8 mouse cellular contexts compared by ENCODE assay signal in genomic region chr2:119594113-119594981, GRCm38 (mm10). TPM values are rescaled to one million over a fixed set of nuclear protein-coding genes. Genes with fewer than 3 reads are reported as not detected.
DNase-seq lines count a peak whose midpoint lies in the region; ATAC-seq lines count a peak whose summit lies in the region.

No protein-coding gene starts in this region.

- peak overlapping the region; percentile 99 for H3K27ac ChIP-seq in brown adipose tissue, adult 24 weeks (replicated peaks; ENCODE audit: low read depth, low read length)
- H3K27ac ChIP-seq in heart, embryonic 13.5 days (replicated peaks) = peak overlapping the region; percentile 98
- peak overlapping the region; percentile 94 for H3K27ac ChIP-seq in liver, embryonic 12.5 days
- peak overlapping the region; percentile 92 for H3K27ac ChIP-seq in stomach, embryonic 15.5 days

- peak; percentile 97 for DNase-seq in CD4-positive, CD25-positive, alpha-beta regulatory T cell, adult 2 months (ENCODE audit: low read depth, low spot score)
- DNase-seq in fat pad, adult 2 months (ENCODE audit: extremely low read depth, low read depth, low spot score) = peak; percentile 65
- peak; percentile 99 for DNase-seq in kidney, postnatal 10 days
- peak; percentile 94 for DNase-seq in natural killer cell, adult 2 months (ENCODE audit: low spot score in 2 of 2)

- peak overlapping the region; percentile 80 for H3K4me2 ChIP-seq in heart, embryonic 13.5 days
- peak overlapping the region; percentile 74 for H3K4me2 ChIP-seq in liver, embryonic 12.5 days
- peak overlapping the region; percentile 60 for H3K4me2 ChIP-seq in stomach, embryonic 15.5 days

- peaks cover 39% of the 10 kb centered on the region for H3K36me3 ChIP-seq in heart, embryonic 13.5 days
- H3K36me3 ChIP-seq in liver, embryonic 12.5 days = peaks cover 39% of the 10 kb centered on the region
- H3K36me3 ChIP-seq in stomach, embryonic 15.5 days = peaks cover 18% of the 10 kb centered on the region

- H3K4me3 ChIP-seq in brown adipose tissue, adult 24 weeks (ENCODE audit: insufficient read depth, low read depth, low read length) = peak overlapping the region; percentile 97
- H3K4me3 ChIP-seq in heart, embryonic 13.5 days = peak overlapping the region; percentile 81
- peak overlapping the region; percentile 87 for H3K4me3 ChIP-seq in liver, embryonic 12.5 days
- H3K4me3 ChIP-seq in stomach, embryonic 15.5 days (replicated peaks) = peak overlapping the region; percentile 89

- H3K27me3 ChIP-seq in heart, embryonic 13.5 days (replicated peaks) = no peaks in the 10 kb centered on the region
- no peaks in the 10 kb centered on the region for H3K27me3 ChIP-seq in liver, embryonic 12.5 days (replicated peaks)
- no peaks in the 10 kb centered on the region for H3K27me3 ChIP-seq in stomach, embryonic 15.5 days (replicated peaks)

- peak; percentile 97 for ATAC-seq in heart, embryonic 13.5 days (ENCODE audit: extremely low read depth, insufficient number of reproducible peaks, low FRiP score, low TSS enrichment)
- peak; percentile 95 for ATAC-seq in liver, embryonic 12.5 days
- peak; percentile 96 for ATAC-seq in stomach, embryonic 15.5 days (ENCODE audit: insufficient read depth, low FRiP score, low read depth)

- no peaks in the 10 kb centered on the region for H3K9me3 ChIP-seq in heart, embryonic 13.5 days
- no peaks in the 10 kb centered on the region for H3K9me3 ChIP-seq in liver, embryonic 12.5 days (replicated peaks)
- H3K9me3 ChIP-seq in stomach, embryonic 15.5 days = no peaks in the 10 kb centered on the region

- under 1% methylated on average over 61 of the region's 61 CpGs for WGBS in heart, embryonic 13.5 days
- WGBS in liver, embryonic 12.5 days (ENCODE audit: insufficient replicate concordance) = under 1% methylated on average over 60 of the region's 61 CpGs
- under 1% methylated on average over 61 of the region's 61 CpGs for WGBS in stomach, embryonic 15.5 days

- H3K4me1 ChIP-seq in brown adipose tissue, adult 24 weeks (ENCODE audit: control insufficient read depth, insufficient read depth, insufficient read length, low read length) = peaks cover 4% of the 10 kb centered on the region
- H3K4me1 ChIP-seq in heart, embryonic 13.5 days = peaks cover 41% of the 10 kb centered on the region
- H3K4me1 ChIP-seq in liver, embryonic 12.5 days = peaks cover 35% of the 10 kb centered on the region
- peaks cover 5% of the 10 kb centered on the region; the same call in 1 of the 2 replicates for H3K4me1 ChIP-seq in stomach, embryonic 15.5 days

- peak overlapping the region; percentile 97 for H3K9ac ChIP-seq in heart, embryonic 13.5 days
- peak overlapping the region; percentile 95 for H3K9ac ChIP-seq in liver, embryonic 12.5 days
- H3K9ac ChIP-seq in stomach, embryonic 15.5 days = peak overlapping the region; percentile 84

RNA-seq across cellular contexts. Expression of gene Nusap1, which starts 23.8 kb away (rescaled TPM):
- polyA plus RNA-seq in brown adipose tissue, adult 24 weeks (2012; ENCODE audit: insufficient read depth, insufficient read length, missing spikeins) = 0.52 and 1.4 TPM in 2 replicates
- polyA plus RNA-seq in heart, embryonic 13.5 days (2015; fragmentation: Nextera tagmentation; extraction: Ambion mirVana) = 43.6 and 46.0 TPM in 2 replicates
- polyA plus RNA-seq in liver, embryonic 12.5 days (2016; fragmentation: Nextera tagmentation; extraction: Ambion mirVana) = 90.2 and 91.3 TPM in 2 replicates
- 68.5 and 69.7 TPM in 2 replicates for polyA plus RNA-seq in stomach, embryonic 15.5 days (2015; fragmentation: Nextera tagmentation; extraction: Ambion mirVana)

RNA-seq across cellular contexts. Expression of gene Oip5, which starts 23.9 kb away (rescaled TPM):
- 0.59 TPM in 1 of 2 replicates, not detected in the other for polyA plus RNA-seq in brown adipose tissue, adult 24 weeks (2012; ENCODE audit: insufficient read depth, insufficient read length, missing spikeins)
- polyA plus RNA-seq in heart, embryonic 13.5 days (2015; fragmentation: Nextera tagmentation; extraction: Ambion mirVana) = 20.4 and 22.8 TPM in 2 replicates
- polyA plus RNA-seq in liver, embryonic 12.5 days (2016; fragmentation: Nextera tagmentation; extraction: Ambion mirVana) = 43.6 and 46.4 TPM in 2 replicates
- polyA plus RNA-seq in stomach, embryonic 15.5 days (2015; fragmentation: Nextera tagmentation; extraction: Ambion mirVana) = 24.2 and 27.1 TPM in 2 replicates

RNA-seq across cellular contexts. Expression of gene Chp1, which starts 46.9 kb away (rescaled TPM):
- 225 and 269 TPM in 2 replicates for polyA plus RNA-seq in brown adipose tissue, adult 24 weeks (2012; ENCODE audit: insufficient read depth, insufficient read length, missing spikeins)
- 40.6 and 46.4 TPM in 2 replicates for polyA plus RNA-seq in heart, embryonic 13.5 days (2015; fragmentation: Nextera tagmentation; extraction: Ambion mirVana)
- polyA plus RNA-seq in liver, embryonic 12.5 days (2016; fragmentation: Nextera tagmentation; extraction: Ambion mirVana) = 43.4 and 44.1 TPM in 2 replicates
- polyA plus RNA-seq in stomach, embryonic 15.5 days (2015; fragmentation: Nextera tagmentation; extraction: Ambion mirVana) = 68.1 and 73.6 TPM in 2 replicates

RNA-seq across cellular contexts. Expression of gene Exd1, which starts 46.9 kb away (rescaled TPM):
- polyA plus RNA-seq in brown adipose tissue, adult 24 weeks (2012; ENCODE audit: insufficient read depth, insufficient read length, missing spikeins) = 2.9 and 3.0 TPM in 2 replicates
- 0.13 and 0.20 TPM in 2 replicates for polyA plus RNA-seq in heart, embryonic 13.5 days (2015; fragmentation: Nextera tagmentation; extraction: Ambion mirVana)
- 0.07 and 0.17 TPM in 2 replicates for polyA plus RNA-seq in liver, embryonic 12.5 days (2016; fragmentation: Nextera tagmentation; extraction: Ambion mirVana)
- 0.42 and 0.48 TPM in 2 replicates for polyA plus RNA-seq in stomach, embryonic 15.5 days (2015; fragmentation: Nextera tagmentation; extraction: Ambion mirVana)

Comparison
In these comparisons a context has a peak if more than half of its experiments do, and no peak if none do; other contexts are left out.
1. Peak in every context shown above with its lines: DNase-seq, ATAC-seq, H3K4me3 ChIP-seq and H3K27ac ChIP-seq.
2. RNA of gene Nusap1, which starts 23.8 kb away (polyA plus RNA-seq): 90.2 to 91.3 TPM in liver, embryonic 12.5 days, 68.5 to 69.7 TPM in stomach, embryonic 15.5 days and 43.6 to 46.0 TPM in heart, embryonic 13.5 days; 0.52 to 1.4 TPM in brown adipose tissue, adult 24 weeks; every median in the first group is over 10 times any median in the second.
3. RNA of gene Oip5, which starts 23.9 kb away (polyA plus RNA-seq): 43.6 to 46.4 TPM in liver, embryonic 12.5 days, 24.2 to 27.1 TPM in stomach, embryonic 15.5 days and 20.4 to 22.8 TPM in heart, embryonic 13.5 days; 0.59 TPM in brown adipose tissue, adult 24 weeks; every median in the first group is over 10 times any median in the second.